Mouse (Mus musculus): ENCODE measurements around the gene Plpp2. TPM values are rescaled to one million over a fixed set of nuclear protein-coding genes. Genes with fewer than 3 reads are reported as not detected.

The Plpp2 gene
- 34.9 and 43.3 TPM in 2 replicates for polyA plus RNA-seq (2014; fragmentation: Nextera tagmentation; extraction: Ambion mirVana)

DNA sequence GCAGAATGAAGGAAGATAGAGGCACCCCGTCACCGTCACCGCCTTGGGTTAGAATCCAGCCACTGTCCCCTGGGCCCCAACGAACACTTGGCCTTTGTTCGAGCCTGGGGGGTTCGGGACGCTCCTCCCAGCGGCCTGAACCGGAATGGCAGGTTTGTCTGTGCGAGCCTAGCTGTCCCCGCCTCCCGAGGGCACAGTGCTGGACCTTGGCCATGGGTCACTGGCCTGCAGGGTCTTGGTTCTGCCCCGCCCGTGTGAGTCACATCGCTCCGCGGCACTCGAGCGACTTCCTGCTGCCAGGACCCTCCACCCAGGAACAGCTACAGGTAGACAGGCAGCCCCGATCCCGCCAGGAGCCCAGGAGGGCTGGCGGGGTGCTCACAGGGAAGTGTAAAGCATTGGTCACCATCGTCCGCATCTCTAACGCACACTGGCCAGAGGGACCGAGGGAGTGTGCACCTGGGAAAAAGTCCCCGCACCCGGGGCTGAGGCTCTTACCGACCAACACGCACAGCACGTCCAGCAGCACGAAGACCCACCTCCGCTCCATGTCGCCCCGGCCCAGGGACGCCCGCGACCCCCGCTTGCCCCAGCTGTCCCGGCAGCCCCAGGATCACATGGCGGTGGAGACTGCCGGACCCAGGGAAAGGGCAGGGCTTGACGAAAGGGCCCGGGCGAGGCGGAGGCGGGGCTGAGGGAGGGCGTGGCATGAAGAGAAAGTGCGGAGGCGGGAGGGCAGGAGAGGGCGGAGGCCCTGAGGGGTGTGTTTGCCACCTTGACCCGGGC, at the start of gene Plpp2:
Gene Plpp2 (minus strand): TSS at position 671 of the 786 bp plus-strand sequence.
- H3K9me3 ChIP-seq (ENCODE audit: control insufficient read depth, low read length), result no peaks in the 10 kb centered on the region
- peaks cover 8% of the 10 kb centered on the region for H3K4me1 ChIP-seq (ENCODE audit: control insufficient read depth, insufficient read depth, low read length)
- H3K4me2 ChIP-seq (replicated peaks; ENCODE audit: low read depth, low read length), result peak within 1 kb of the TSS; percentile 93
- H3K9ac ChIP-seq (ENCODE audit: low read depth, low read length), result peak within 1 kb of the TSS; percentile 63
- peak within 1 kb of the TSS; percentile 57; the same call in 1 of the 2 replicates for H3K27ac ChIP-seq (ENCODE audit: low read depth, low read length)
- H3K36me3 ChIP-seq (ENCODE audit: control insufficient read depth, insufficient read depth, low read length), result no peaks in the 10 kb centered on the region
- no peaks in the 10 kb centered on the region for H3K27me3 ChIP-seq (ENCODE audit: control insufficient read depth, insufficient read depth, low read length)
- ATAC-seq (ENCODE audit: low FRiP score, low TSS enrichment), result peak; percentile 82
- H3K4me3 ChIP-seq (ENCODE audit: low read length), result peak within 1 kb of the TSS; percentile 68
- WGBS, result 1% methylated on average over 51 of the region's 52 CpGs

DNA sequence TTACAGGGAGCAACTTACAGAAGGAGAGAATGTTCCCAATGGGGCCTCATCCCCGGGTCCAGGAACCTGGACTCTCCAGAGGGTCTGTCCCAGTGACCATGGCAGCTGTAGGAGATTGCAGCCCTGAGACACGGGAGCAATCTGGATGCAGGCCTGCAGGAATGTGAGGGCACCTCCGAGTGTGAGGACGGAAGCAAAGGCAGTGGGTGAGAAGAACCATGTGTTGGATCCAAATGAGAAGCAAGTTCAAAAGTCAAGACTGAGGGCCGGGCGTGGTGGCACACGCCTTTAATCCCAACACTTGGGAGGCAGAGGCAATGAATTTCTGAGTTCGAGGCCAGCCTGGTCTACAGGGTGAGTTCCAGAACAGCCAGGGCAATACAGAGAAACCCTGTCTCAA, 47.9 kb upstream of the Plpp2 start:
- Histone ChIP-seq H3K4me1 (ENCODE audit: control insufficient read depth, insufficient read depth, low read length) (no peaks in the 10 kb centered on the region), H3K4me2 (replicated peaks; ENCODE audit: low read depth, low read length) (no peak overlapping the region), H3K27me3 (ENCODE audit: control insufficient read depth, insufficient read depth, low read length) (no peaks in the 10 kb centered on the region), H3K9ac (ENCODE audit: low read depth, low read length) (no peak overlapping the region), H3K36me3 (ENCODE audit: control insufficient read depth, insufficient read depth, low read length) (no peaks in the 10 kb centered on the region), H3K9me3 (ENCODE audit: control insufficient read depth, low read length) (no peaks in the 10 kb centered on the region), H3K4me3 (ENCODE audit: low read length) (no peak overlapping the region), H3K27ac (ENCODE audit: low read depth, low read length) (no peak overlapping the region)
- 82% methylated on average over 8 of the region's 8 CpGs for WGBS
- no peak for ATAC-seq (ENCODE audit: low FRiP score, low TSS enrichment)

DNA sequence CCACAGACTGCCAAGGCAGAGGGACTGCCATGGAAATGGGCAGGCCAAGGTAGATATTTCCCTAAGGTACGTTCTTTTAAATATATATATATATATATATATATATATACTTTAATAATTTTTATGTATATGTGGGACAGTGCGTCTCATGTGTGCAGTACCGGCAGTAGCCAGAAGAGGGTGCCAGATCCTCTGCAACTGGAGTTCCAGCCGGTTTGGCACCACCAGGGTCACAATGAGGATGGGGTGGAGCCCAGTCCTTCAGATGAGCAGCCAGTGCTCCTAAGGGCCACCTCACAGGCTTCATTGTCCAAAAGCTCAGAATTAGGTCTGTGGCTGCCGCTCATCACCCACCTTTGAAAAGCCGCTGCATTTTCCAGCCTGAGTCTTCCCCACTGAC, 47.2 kb upstream of the Plpp2 start:
- 40% methylated on average over 6 of the region's 6 CpGs for WGBS
- Histone ChIP-seq H3K4me3 (ENCODE audit: low read length) (no peak overlapping the region), H3K4me2 (replicated peaks; ENCODE audit: low read depth, low read length) (no peak overlapping the region), H3K36me3 (ENCODE audit: control insufficient read depth, insufficient read depth, low read length) (no peaks in the 10 kb centered on the region), H3K27me3 (ENCODE audit: control insufficient read depth, insufficient read depth, low read length) (no peaks in the 10 kb centered on the region), H3K4me1 (ENCODE audit: control insufficient read depth, insufficient read depth, low read length) (no peaks in the 10 kb centered on the region), H3K9me3 (ENCODE audit: control insufficient read depth, low read length) (no peaks in the 10 kb centered on the region), H3K9ac (ENCODE audit: low read depth, low read length) (no peak overlapping the region), H3K27ac (ENCODE audit: low read depth, low read length) (no peak overlapping the region)
- no peak for ATAC-seq (ENCODE audit: low FRiP score, low TSS enrichment)

DNA sequence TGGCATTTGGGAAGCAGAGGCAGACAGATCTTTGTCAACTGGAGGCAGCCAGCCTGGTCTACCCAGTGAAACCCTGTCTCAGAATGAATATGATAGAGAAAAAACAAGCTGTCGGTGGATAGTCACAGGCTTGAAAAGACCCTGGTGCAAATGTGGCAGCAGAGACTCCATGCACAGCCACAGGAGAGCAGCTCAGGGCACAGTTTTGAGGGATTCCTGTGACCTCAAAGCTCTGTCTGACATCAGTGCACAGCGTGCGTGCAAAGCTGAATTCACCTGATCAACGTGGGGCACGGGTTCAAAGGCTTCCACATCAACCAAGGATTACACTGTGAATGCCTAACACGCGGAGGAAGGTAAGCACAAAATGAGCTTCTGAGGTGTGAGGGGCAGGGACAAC, 46.8 kb upstream of the Plpp2 start:
- 67% methylated on average over 7 of the region's 7 CpGs for WGBS

DNA sequence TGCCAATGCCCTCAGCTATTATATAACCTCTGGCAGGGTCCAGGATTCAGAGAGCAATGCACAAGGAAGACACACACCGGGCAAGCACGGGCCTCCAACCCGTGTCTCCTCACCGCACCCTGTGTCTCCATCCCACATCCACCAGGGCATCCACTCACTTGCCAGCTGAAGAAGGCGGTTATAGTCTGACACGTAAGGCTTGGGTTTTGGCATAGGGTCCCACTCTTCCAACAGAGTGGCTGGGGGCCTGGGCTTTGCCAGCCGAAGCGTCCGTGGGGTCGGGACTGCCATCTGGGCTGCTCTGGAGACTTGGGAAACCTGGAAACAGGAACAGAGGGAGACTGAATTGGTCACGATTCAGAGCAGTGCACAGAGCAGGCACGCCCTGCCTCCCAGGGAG, 46.2 kb upstream of the Plpp2 start:
- 0 out of 2 replicates have a peak, but pooled peaks cover 3% of the 10 kb centered on the region for H3K4me1 ChIP-seq (ENCODE audit: control insufficient read depth, insufficient read depth, low read length)
- no peak overlapping the region for H3K9ac ChIP-seq (ENCODE audit: low read depth, low read length)
- WGBS, result 82% methylated on average over 12 of the region's 12 CpGs
- no peaks in the 10 kb centered on the region for H3K9me3 ChIP-seq (ENCODE audit: control insufficient read depth, low read length)
- H3K27ac ChIP-seq (ENCODE audit: low read depth, low read length), result no peak overlapping the region
- H3K4me3 ChIP-seq (ENCODE audit: low read length), result no peak overlapping the region
- no peak overlapping the region for H3K4me2 ChIP-seq (replicated peaks; ENCODE audit: low read depth, low read length)
- H3K27me3 ChIP-seq (ENCODE audit: control insufficient read depth, insufficient read depth, low read length), result no peaks in the 10 kb centered on the region
- ATAC-seq (ENCODE audit: low FRiP score, low TSS enrichment), result no peak
- H3K36me3 ChIP-seq (ENCODE audit: control insufficient read depth, insufficient read depth, low read length), result no peaks in the 10 kb centered on the region

More for the DNA sequence above, 46.8 kb upstream of the Plpp2 start:
- Histone ChIP-seq H3K4me3 (ENCODE audit: low read length) (no peak overlapping the region), H3K9me3 (ENCODE audit: control insufficient read depth, low read length) (no peaks in the 10 kb centered on the region), H3K27me3 (ENCODE audit: control insufficient read depth, insufficient read depth, low read length) (no peaks in the 10 kb centered on the region), H3K27ac (ENCODE audit: low read depth, low read length) (no peak overlapping the region), H3K4me2 (replicated peaks; ENCODE audit: low read depth, low read length) (no peak overlapping the region), H3K4me1 (ENCODE audit: control insufficient read depth, insufficient read depth, low read length) (no peaks in the 10 kb centered on the region), H3K9ac (ENCODE audit: low read depth, low read length) (no peak overlapping the region), H3K36me3 (ENCODE audit: control insufficient read depth, insufficient read depth, low read length) (no peaks in the 10 kb centered on the region)
- ATAC-seq (ENCODE audit: low FRiP score, low TSS enrichment), result no peak

DNA sequence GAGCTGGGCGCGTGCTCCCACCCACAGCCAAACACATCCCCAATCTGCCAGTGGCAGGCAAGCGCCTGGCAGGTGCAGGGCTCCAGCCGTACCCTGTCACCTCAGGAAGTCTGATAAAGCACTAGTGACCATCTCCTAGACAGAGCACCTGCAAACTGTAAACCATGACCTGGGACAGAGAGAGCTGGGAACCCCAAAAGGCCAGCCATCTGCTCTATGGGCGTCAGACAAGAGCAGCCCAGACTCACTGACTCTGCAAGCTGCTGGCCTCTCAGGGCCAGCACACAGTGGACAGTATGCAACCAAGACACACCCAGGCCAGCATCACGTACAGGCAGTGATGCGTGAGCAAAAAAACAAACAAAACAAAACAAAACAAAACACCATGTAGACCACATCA, 45.3 kb upstream of the Plpp2 start:
- no peaks in the 10 kb centered on the region for H3K36me3 ChIP-seq (ENCODE audit: control insufficient read depth, insufficient read depth, low read length)

DNA sequence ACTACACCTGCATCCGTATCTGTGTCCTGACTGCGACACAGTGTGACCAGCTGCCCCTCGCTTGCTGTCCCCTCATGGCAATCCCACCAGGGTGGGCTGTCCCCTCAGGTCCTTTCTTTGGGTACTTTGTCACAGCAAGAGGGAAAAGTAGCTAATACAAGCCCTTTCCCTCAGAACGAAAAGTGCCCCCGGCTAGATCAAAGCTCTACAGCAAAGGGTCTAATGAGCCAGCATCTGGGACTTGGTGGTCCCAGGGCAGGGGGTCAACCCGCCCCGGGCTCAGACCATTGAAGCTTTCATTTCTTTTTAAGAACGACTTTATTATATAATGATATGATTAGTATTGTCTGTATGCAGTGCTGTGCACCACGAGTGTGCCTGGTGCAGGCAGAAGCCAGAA, 44.7 kb upstream of the Plpp2 start:
- H3K4me1 ChIP-seq (ENCODE audit: control insufficient read depth, insufficient read depth, low read length), result 0 out of 2 replicates have a peak, but pooled peaks cover 3% of the 10 kb centered on the region
- ATAC-seq (ENCODE audit: low FRiP score, low TSS enrichment), result no peak
- WGBS, result 77% methylated on average over 9 of the region's 9 CpGs
- H3K36me3 ChIP-seq (ENCODE audit: control insufficient read depth, insufficient read depth, low read length), result no peaks in the 10 kb centered on the region
- H3K9ac ChIP-seq (ENCODE audit: low read depth, low read length), result no peak overlapping the region
- H3K4me2 ChIP-seq (replicated peaks; ENCODE audit: low read depth, low read length), result no peak overlapping the region
- no peak overlapping the region for H3K27ac ChIP-seq (ENCODE audit: low read depth, low read length)
- H3K9me3 ChIP-seq (ENCODE audit: control insufficient read depth, low read length), result no peaks in the 10 kb centered on the region
- H3K4me3 ChIP-seq (ENCODE audit: low read length), result no peak overlapping the region
- H3K27me3 ChIP-seq (ENCODE audit: control insufficient read depth, insufficient read depth, low read length), result no peaks in the 10 kb centered on the region

More for the DNA sequence above, 45.3 kb upstream of the Plpp2 start:
- H3K9ac ChIP-seq (ENCODE audit: low read depth, low read length), result no peak overlapping the region
- no peaks in the 10 kb centered on the region for H3K9me3 ChIP-seq (ENCODE audit: control insufficient read depth, low read length)
- ATAC-seq (ENCODE audit: low FRiP score, low TSS enrichment), result no peak
- H3K4me3 ChIP-seq (ENCODE audit: low read length), result no peak overlapping the region
- no peak overlapping the region for H3K27ac ChIP-seq (ENCODE audit: low read depth, low read length)
- H3K27me3 ChIP-seq (ENCODE audit: control insufficient read depth, insufficient read depth, low read length), result no peaks in the 10 kb centered on the region
- H3K4me1 ChIP-seq (ENCODE audit: control insufficient read depth, insufficient read depth, low read length), result 0 out of 2 replicates have a peak, but pooled peaks cover 3% of the 10 kb centered on the region
- no peak overlapping the region for H3K4me2 ChIP-seq (replicated peaks; ENCODE audit: low read depth, low read length)
- 78% methylated on average over 7 of the region's 7 CpGs for WGBS

DNA sequence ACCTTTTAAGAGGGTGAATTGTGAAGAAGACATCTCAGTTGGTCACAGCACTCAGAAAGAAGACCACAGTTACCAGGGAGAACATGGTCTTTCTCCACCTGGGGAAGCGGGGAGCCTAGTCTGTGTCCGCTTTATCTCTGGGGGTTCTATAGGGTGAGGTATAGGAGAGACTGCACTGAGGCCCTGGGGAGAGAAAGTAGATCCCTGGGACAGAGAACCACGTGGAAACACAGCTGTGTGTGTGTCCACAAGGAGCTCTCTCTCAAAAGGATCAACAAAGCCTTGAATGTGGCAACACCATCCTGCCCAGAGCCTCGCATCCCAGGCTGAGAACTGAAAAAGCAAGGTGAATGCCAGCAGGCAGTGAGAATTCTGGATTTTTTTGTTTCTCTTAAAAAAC, 43.8 kb upstream of the Plpp2 start:
- Histone ChIP-seq H3K4me2 (replicated peaks; ENCODE audit: low read depth, low read length) (no peak overlapping the region), H3K27me3 (ENCODE audit: control insufficient read depth, insufficient read depth, low read length) (no peaks in the 10 kb centered on the region), H3K4me3 (ENCODE audit: low read length) (no peak overlapping the region), H3K36me3 (ENCODE audit: control insufficient read depth, insufficient read depth, low read length) (no peaks in the 10 kb centered on the region), H3K4me1 (ENCODE audit: control insufficient read depth, insufficient read depth, low read length) (0 out of 2 replicates have a peak, but pooled peaks cover 3% of the 10 kb centered on the region), H3K27ac (ENCODE audit: low read depth, low read length) (no peak overlapping the region), H3K9ac (ENCODE audit: low read depth, low read length) (no peak overlapping the region), H3K9me3 (ENCODE audit: control insufficient read depth, low read length) (no peaks in the 10 kb centered on the region)
- 74% methylated on average over 4 of the region's 4 CpGs for WGBS
- no peak for ATAC-seq (ENCODE audit: low FRiP score, low TSS enrichment)

DNA sequence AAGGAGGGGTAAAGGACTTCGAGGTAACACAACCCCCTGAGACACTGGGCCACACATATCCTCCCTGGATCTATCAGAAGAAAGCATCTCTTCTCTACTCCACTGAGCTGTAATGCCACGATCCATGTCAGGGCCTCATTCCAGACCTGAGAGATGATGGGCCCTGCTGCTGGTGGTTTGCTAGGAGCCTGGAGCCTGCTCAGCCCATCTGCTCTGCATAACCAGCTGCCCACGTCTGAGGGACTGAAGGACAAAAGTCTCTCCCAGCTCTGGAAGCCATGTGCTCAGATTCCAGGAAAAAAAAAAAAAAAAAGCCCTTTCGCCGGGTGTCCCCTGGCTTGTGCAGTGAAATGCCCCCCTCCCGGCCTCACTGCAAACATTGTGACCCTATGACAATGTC, 42.2 kb upstream of the Plpp2 start:
- Histone ChIP-seq H3K9ac (ENCODE audit: low read depth, low read length) (no peak overlapping the region), H3K4me2 (replicated peaks; ENCODE audit: low read depth, low read length) (no peak overlapping the region), H3K27me3 (ENCODE audit: control insufficient read depth, insufficient read depth, low read length) (no peaks in the 10 kb centered on the region), H3K4me3 (ENCODE audit: low read length) (no peak overlapping the region), H3K36me3 (ENCODE audit: control insufficient read depth, insufficient read depth, low read length) (no peaks in the 10 kb centered on the region), H3K27ac (ENCODE audit: low read depth, low read length) (no peak overlapping the region), H3K4me1 (ENCODE audit: control insufficient read depth, insufficient read depth, low read length) (0 out of 2 replicates have a peak, but pooled peaks cover 3% of the 10 kb centered on the region), H3K9me3 (ENCODE audit: control insufficient read depth, low read length) (no peaks in the 10 kb centered on the region)
- 61% methylated on average over 6 of the region's 6 CpGs for WGBS
- no peak for ATAC-seq (ENCODE audit: low FRiP score, low TSS enrichment)

All from kidney, embryonic 14.5 days (tissue).